Mouse (Mus musculus) myocyte (in vitro differentiated cells): ENCODE results near the gene Il17d. TPM values are rescaled to one million over a fixed set of nuclear protein-coding genes. Genes with fewer than 3 reads are reported as not detected.

Experiments
- H3K27me3 ChIP-seq: one replicate; pipeline ENCODE4 v1.6.1; 2011; ENCODE audit not compliant: control insufficient read depth, insufficient read depth, insufficient read length
- H3K36me3 ChIP-seq: one replicate; pipeline ENCODE4 v1.6.1; 2011; ENCODE audit not compliant: control insufficient read depth, insufficient read depth
- H3K4me2 ChIP-seq: one replicate; pipeline ENCODE4 v1.6.1; 2011; ENCODE audit warnings: low read depth, control low read depth
- H3K4me3 ChIP-seq: one replicate; pipeline ENCODE4 v1.5.1; 2011; ENCODE audit warnings: mild to moderate bottlenecking, control low read depth, moderate library complexity
- H3K79me2 ChIP-seq: one replicate; pipeline ENCODE4 v1.6.1; 2011; ENCODE audit not compliant: control insufficient read depth, insufficient read depth
- H3ac ChIP-seq: one replicate; pipeline ENCODE4 v1.6.1; 2011; ENCODE audit not compliant: control insufficient read depth, insufficient read length
- CEBPB ChIP-seq: IDR thresholded peaks from 2 replicates; pipeline ENCODE4 v1.6.1; 2011; ENCODE audit warnings: mild to moderate bottlenecking, moderate library complexity; ENCODE audit not compliant: poor library complexity, insufficient read depth, severe bottlenecking
- E2F4 ChIP-seq: IDR thresholded peaks from one replicate; pipeline ENCODE4 v1.6.1; 2011; ENCODE audit warnings: mild to moderate bottlenecking, control low read depth, moderate library complexity; ENCODE audit not compliant: insufficient read depth
- MAX ChIP-seq: IDR thresholded peaks from one replicate; pipeline ENCODE4 v1.6.1; 2011; ENCODE audit warnings: low read depth, mild to moderate bottlenecking, control low read depth
- MYOD1 ChIP-seq, 3 experiments: IDR thresholded peaks; one replicate each; pipeline ENCODE4 v1.6.1; 2011; ENCODE audit warnings: control low read depth in 2 of 3, low read depth in 2 of 3, mild to moderate bottlenecking in 2 of 3, moderate library complexity in 1 of 3; ENCODE audit not compliant: insufficient read length in 2 of 3, control insufficient read depth in 1 of 3
- MYOG ChIP-seq, 3 experiments: IDR thresholded peaks; one replicate each; pipeline ENCODE4 v1.6.1; 2011; ENCODE audit warnings: control low read depth in 2 of 3, low read depth in 2 of 3, mild to moderate bottlenecking in 2 of 3; ENCODE audit not compliant: insufficient read length in 2 of 3, control insufficient read depth in 1 of 3, insufficient read depth in 1 of 3
- POLR2A ChIP-seq: IDR thresholded peaks from one replicate; pipeline ENCODE4 v1.6.1; 2011; ENCODE audit warnings: low read depth, mild to moderate bottlenecking, control low read depth, moderate library complexity; ENCODE audit not compliant: insufficient read length
- POLR2AphosphoS2 ChIP-seq: IDR thresholded peaks from one replicate; pipeline ENCODE4 v1.6.1; 2011; ENCODE audit warnings: low read depth, control low read depth; ENCODE audit not compliant: insufficient read length
- REST ChIP-seq: IDR thresholded peaks from one replicate; pipeline ENCODE4 v1.6.1; 2011; ENCODE audit warnings: mild to moderate bottlenecking, control low read depth, moderate library complexity; ENCODE audit not compliant: insufficient read depth, insufficient read length
- SRF ChIP-seq: IDR thresholded peaks from one replicate; pipeline ENCODE4 v1.6.1; 2011; ENCODE audit warnings: low read depth; ENCODE audit not compliant: control insufficient read depth, insufficient read length
- TCF12 ChIP-seq: IDR thresholded peaks from one replicate; pipeline ENCODE4 v1.6.1; 2011; ENCODE audit warnings: mild to moderate bottlenecking, control low read depth; ENCODE audit not compliant: poor library complexity, insufficient read depth, severe bottlenecking
- TCF3 ChIP-seq: IDR thresholded peaks from one replicate; pipeline ENCODE4 v1.6.1; 2011; ENCODE audit warnings: low read depth, control low read depth; ENCODE audit not compliant: insufficient read length
- USF1 ChIP-seq: IDR thresholded peaks from one replicate; pipeline ENCODE4 v1.6.1; 2011; ENCODE audit warnings: low read depth, mild to moderate bottlenecking, control low read depth, moderate library complexity
- polyA plus RNA-seq: library from polyadenylated mRNA; unstranded; fragments of >200 nt; fragmentation: generic; extraction: Trizol; gene quantifications from one replicate; pipeline ENCODE4 v1.2.1, GENCODE M21; 2012; ENCODE audit warnings: missing spikeins

Gene Il17d
- polyA plus RNA-seq, 1 experiment = 0.04 TPM

DNA sequence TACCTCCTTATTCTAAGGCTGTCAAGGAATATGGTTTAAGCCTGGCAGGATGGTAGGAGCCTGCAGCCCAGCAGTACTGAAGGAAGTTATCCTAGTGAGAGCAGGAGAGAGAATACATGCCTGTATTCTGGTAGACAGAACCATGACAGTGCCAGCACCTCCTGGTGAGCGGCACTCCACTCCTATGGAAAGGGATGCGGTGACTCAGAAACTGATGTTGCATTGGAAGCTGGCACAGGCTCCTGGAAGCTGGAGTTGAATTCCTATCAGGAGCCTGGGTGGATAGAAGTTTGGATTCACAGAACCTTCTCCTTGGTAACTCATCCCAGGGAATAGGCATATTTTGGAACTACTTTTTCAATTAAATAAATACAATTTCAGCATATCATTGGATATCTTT is 30.7 kb upstream of the Il17d start:
- no peaks in the 10 kb centered on the region for H3K27me3 ChIP-seq
- no peak for TF ChIP-seq TCF3
- TF ChIP-seq MYOD1 (IDR thresholded peaks at IDR 0.05; ENCODE audit: control insufficient read depth in 1 of 3, insufficient read length in 2 of 3, low read depth in 2 of 3) = no peak
- no peak for TF ChIP-seq POLR2A
- no peak for TF ChIP-seq CEBPB
- no peak for TF ChIP-seq TCF12
- no peak overlapping the region for H3K4me3 ChIP-seq

DNA sequence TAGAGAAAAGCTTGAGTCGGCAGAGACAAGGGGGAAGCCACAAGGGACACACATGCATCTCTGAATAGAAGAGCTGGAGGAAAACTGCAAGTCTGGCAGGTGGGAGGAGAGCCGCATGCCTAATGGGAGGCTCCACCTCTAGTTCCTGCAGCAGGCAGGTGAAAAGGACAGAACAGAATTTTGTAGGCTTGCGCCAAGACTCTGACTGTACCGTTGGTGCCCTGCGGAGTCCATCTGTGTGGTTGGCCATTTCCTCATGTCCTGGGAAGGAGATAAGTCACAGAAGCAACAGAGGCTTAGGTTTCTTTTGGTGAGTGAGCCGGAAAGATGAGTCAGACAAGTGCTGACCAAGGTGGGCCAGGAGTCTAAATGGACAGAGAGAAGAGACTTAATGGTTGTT is 20.8 kb upstream of the Il17d start:
- Histone ChIP-seq H3K27me3 (no peaks in the 10 kb centered on the region), H3K4me2 (no peak overlapping the region), H3ac (no peak overlapping the region), H3K36me3 (no peaks in the 10 kb centered on the region), H3K4me3 (no peak overlapping the region), H3K79me2 (no peaks in the 10 kb centered on the region)
- no peak for TF ChIP-seq MYOG (IDR thresholded peaks at IDR 0.05; ENCODE audit: control insufficient read depth in 1 of 3, insufficient read depth in 1 of 3, insufficient read length in 2 of 3, low read depth in 2 of 3)
- no peak for TF ChIP-seq SRF
- TF ChIP-seq MYOD1 (IDR thresholded peaks at IDR 0.05; ENCODE audit: control insufficient read depth in 1 of 3, insufficient read length in 2 of 3, low read depth in 2 of 3) = no peak
- no peak for TF ChIP-seq POLR2A

More for the DNA sequence above, 30.7 kb upstream of the Il17d start:
- Histone ChIP-seq H3K36me3 (no peaks in the 10 kb centered on the region), H3ac (no peak overlapping the region), H3K4me2 (no peak overlapping the region), H3K79me2 (no peaks in the 10 kb centered on the region)

DNA sequence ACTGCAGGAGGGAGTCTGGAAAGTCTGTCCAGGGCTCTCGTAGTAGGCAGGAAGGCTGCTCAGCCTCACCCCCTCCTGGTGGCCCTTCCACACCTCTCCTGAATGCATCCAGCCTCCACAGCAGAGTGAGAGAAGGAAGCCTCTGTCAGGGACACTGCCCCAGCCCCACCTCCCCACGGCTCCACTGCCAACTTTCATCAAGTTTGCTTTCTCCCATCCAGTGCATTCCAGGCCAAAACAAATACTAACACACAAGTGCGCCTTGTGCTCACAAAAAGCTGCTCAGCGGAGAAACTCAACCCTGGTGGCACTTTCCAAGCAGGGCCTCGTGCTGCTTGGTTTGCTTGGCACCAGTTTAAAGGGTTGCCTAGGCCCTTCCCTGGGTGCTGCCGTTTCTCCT is 15.0 kb upstream of the Il17d start:
- no peaks in the 10 kb centered on the region for H3K27me3 ChIP-seq
- TF ChIP-seq TCF12 (no peak), MYOD1 (IDR thresholded peaks at IDR 0.05; ENCODE audit: control insufficient read depth in 1 of 3, insufficient read length in 2 of 3, low read depth in 2 of 3) (no peak), POLR2AphosphoS2 (no peak), MYOG (IDR thresholded peaks at IDR 0.05; ENCODE audit: control insufficient read depth in 1 of 3, insufficient read depth in 1 of 3, insufficient read length in 2 of 3, low read depth in 2 of 3) (no peak), SRF (no peak), REST (no peak), TCF3 (no peak), USF1 (no peak), POLR2A (no peak), E2F4 (no peak), CEBPB (no peak), MAX (no peak)
- H3ac ChIP-seq = no peak overlapping the region
- H3K36me3 ChIP-seq = no peaks in the 10 kb centered on the region
- no peak overlapping the region for H3K4me2 ChIP-seq
- H3K4me3 ChIP-seq = no peak overlapping the region
- H3K79me2 ChIP-seq = no peaks in the 10 kb centered on the region

DNA sequence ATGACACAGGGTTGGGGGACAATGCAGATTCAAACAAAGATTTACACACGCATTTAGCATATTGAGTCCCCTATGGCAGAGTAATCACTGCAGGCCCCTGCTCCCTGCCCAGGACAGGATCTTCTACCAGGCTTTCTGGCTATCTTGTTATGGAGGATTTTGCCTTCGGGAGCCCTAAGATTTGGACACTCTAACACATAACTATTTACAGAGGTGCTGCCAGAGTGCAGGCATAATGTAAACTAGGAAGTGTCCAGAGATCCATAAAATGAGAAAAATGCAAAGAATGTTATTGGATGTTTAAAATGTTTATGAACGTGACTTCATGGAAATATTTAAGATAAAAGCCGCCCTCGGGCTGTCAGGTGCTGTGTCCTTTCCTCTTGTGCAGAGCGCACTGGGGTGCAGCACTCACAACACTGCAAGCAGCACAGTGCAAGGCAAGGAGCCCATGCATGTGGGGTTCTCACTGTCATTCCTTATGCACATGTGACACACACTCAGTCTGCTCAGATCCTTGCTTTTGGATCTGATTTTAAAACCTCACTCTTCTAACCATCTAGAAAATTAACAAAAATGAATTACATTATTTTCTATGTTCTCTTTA is 9.3 kb upstream of the Il17d start:
- Histone ChIP-seq H3K27me3 (no peaks in the 10 kb centered on the region), H3K4me2 (no peak overlapping the region), H3K79me2 (no peaks in the 10 kb centered on the region), H3K36me3 (no peaks in the 10 kb centered on the region), H3ac (no peak overlapping the region), H3K4me3 (no peak overlapping the region)
- no peak for TF ChIP-seq CEBPB
- TF ChIP-seq MAX = no peak
- TF ChIP-seq USF1 = no peak
- TF ChIP-seq POLR2AphosphoS2 = no peak
- no peak for TF ChIP-seq TCF3
- no peak for TF ChIP-seq TCF12
- no peak for TF ChIP-seq E2F4
- TF ChIP-seq POLR2A = no peak
- no peak for TF ChIP-seq REST
- TF ChIP-seq MYOD1 (IDR thresholded peaks at IDR 0.05; ENCODE audit: control insufficient read depth in 1 of 3, insufficient read length in 2 of 3, low read depth in 2 of 3) = no peak
- TF ChIP-seq MYOG (IDR thresholded peaks at IDR 0.05; ENCODE audit: control insufficient read depth in 1 of 3, insufficient read depth in 1 of 3, insufficient read length in 2 of 3, low read depth in 2 of 3) = no peak

DNA sequence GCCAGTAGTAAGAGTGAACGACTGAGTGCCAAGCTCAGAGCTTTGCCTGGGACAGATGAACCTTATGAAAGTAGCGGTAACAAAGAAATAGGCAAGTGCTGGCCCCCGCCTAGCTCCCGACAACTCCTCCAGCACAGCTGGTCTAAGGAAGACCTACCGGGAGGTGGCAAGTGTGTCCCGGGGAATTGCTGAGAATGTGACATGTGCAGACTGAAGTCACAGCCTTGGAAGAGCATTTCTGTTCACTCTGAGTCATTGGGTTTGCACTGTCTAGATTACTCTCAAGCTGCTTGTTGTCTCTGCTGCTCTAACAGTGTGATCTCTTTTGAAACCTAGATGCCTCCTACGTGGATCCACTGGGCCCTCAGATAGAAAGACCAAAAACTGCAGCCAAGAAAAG is 7.6 kb upstream of the Il17d start:
- H3K79me2 ChIP-seq = no peaks in the 10 kb centered on the region
- TF ChIP-seq CEBPB = no peak
- TF ChIP-seq MYOD1 (IDR thresholded peaks at IDR 0.05; ENCODE audit: control insufficient read depth in 1 of 3, insufficient read length in 2 of 3, low read depth in 2 of 3) = no peak
- no peak for TF ChIP-seq SRF
- TF ChIP-seq TCF3 = no peak
- no peak for TF ChIP-seq USF1
- TF ChIP-seq E2F4 = no peak
- TF ChIP-seq POLR2A = no peak
- TF ChIP-seq POLR2AphosphoS2 = no peak
- no peak for TF ChIP-seq MAX
- TF ChIP-seq MYOG (IDR thresholded peaks at IDR 0.05; ENCODE audit: control insufficient read depth in 1 of 3, insufficient read depth in 1 of 3, insufficient read length in 2 of 3, low read depth in 2 of 3) = no peak
- TF ChIP-seq TCF12 = no peak
- no peak for TF ChIP-seq REST
- H3K4me3 ChIP-seq = no peak overlapping the region
- H3K36me3 ChIP-seq = no peaks in the 10 kb centered on the region
- no peak overlapping the region for H3K4me2 ChIP-seq
- no peak overlapping the region for H3ac ChIP-seq
- no peaks in the 10 kb centered on the region for H3K27me3 ChIP-seq
